Mouse (Mus musculus): Measurements from ENCODE around the gene Stoml1.

GRCm38 (mm10) chr9:58272855-58273254 is 19.9 kb downstream of the Stoml1 start:
- TF ChIP-seq CTCF (IDR thresholded peaks at IDR 0.05; ENCODE audit: low read depth) = no peak
- no peak for TF ChIP-seq EP300 (IDR thresholded peaks at IDR 0.05; ENCODE audit: low read depth)

Measured in liver, embryonic 14.5 days (tissue).